Mouse (Mus musculus) right cerebral cortex, adult 18-20 months (tissue): ENCODE results near the gene 4930595M18Rik.

Experiments used
- DNase-seq: peaks from one replicate; pipeline ENCODE4 v3.0.0; 2022; ENCODE audit warnings: mixed read lengths

4930595M18Rik gene

DNA sequence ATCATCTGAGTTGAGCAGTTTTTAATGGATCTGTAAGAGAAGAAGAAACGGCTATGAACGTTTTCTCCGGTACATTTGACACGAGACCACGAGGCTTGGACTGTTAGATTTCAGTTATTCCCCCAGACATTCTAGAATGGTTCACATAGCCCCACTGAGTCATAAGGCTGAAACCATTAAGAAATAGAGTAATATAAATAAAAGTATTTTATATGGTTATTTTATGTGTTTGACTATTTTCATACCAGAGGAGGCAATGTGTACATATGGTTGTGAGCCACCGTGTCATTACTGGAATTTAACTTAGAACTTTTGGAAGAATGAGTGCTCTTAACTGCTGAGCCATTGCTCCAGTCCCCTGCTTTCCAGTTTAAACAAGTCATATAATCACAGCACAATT is at the start of gene 4930595M18Rik:
Gene 4930595M18Rik, minus strand, starts transcription at position 101 of the 400 bp plus-strand sequence.
- no peak for DNase-seq

DNA sequence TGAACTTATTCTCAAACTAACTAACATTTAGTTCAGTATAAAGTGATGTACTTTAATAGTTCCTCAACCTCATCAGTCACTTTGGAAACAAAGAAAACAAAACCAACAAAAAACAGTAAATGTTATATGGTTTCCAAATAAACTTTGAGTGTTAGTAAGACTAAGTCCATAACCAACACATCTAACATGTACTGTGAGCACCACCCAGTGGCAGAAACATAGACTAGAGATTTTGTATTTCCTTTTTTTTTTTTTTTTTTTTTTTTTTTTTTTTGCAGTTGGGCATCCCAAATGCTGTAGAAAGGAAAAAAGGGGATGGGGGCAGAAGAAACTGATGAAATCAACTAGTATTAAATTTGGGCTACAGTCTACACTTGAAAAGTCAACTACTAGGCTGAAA is 14.6 kb upstream of the 4930595M18Rik start:
- DNase-seq = no peak
